Mouse (Mus musculus) embryonic facial prominence, embryonic 15.5 days (tissue): ENCODE data around the gene Gm20696. TPM values are rescaled to one million over a fixed set of nuclear protein-coding genes. Genes with fewer than 3 reads are reported as not detected.

Source experiments
- ATAC-seq: fragments of 200-750 bp; cut with Nextera tagmentation; 2 replicates; pipeline ENCODE4 v1.8.0; 2017; ENCODE audit warnings: low read depth, moderate TSS enrichment; ENCODE audit not compliant: insufficient number of reproducible peaks, low FRiP score, low TSS enrichment
- H3K27ac ChIP-seq: fragments of 300-500 bp; sonication (generic); replicated peaks from 2 replicates; pipeline ENCODE4 v1.5.1; 2015; ENCODE audit warnings: mild to moderate bottlenecking, inconsistent platforms
- H3K27me3 ChIP-seq: fragments of 300-500 bp; sonication (generic); 2 replicates; pipeline ENCODE4 v1.6.1; 2015; ENCODE audit warnings: inconsistent platforms
- H3K36me3 ChIP-seq: fragments of 300-500 bp; sonication (generic); 2 replicates; pipeline ENCODE4 v1.6.1; 2015; ENCODE audit warnings: mild to moderate bottlenecking, inconsistent platforms
- H3K4me1 ChIP-seq: fragments of 300-500 bp; sonication (generic); 2 replicates; pipeline ENCODE4 v1.6.1; 2015; ENCODE audit warnings: inconsistent platforms
- H3K4me2 ChIP-seq: fragments of 300-500 bp; sonication (generic); replicated peaks from 2 replicates; pipeline ENCODE4 v1.6.1; 2015; ENCODE audit warnings: mild to moderate bottlenecking, inconsistent platforms
- H3K4me3 ChIP-seq: fragments of 300-500 bp; sonication (generic); replicated peaks from 2 replicates; pipeline ENCODE4 v1.5.1; 2015; ENCODE audit warnings: mild to moderate bottlenecking, inconsistent platforms
- H3K9ac ChIP-seq: fragments of 300-500 bp; sonication (generic); 2 replicates; pipeline ENCODE4 v1.6.1; 2015; ENCODE audit warnings: inconsistent platforms
- H3K9me3 ChIP-seq: fragments of 300-500 bp; sonication (generic); replicated peaks from 2 replicates; pipeline ENCODE4 v1.6.1; 2016; ENCODE audit warnings: inconsistent platforms
- WGBS: fragments of 180-500 bp; shearing (Covaris S2); methylation state at CpG from one replicate; pipeline ENCODE4 v1.1.7; 2015; 5-methylcytosine and 5-hydroxymethylcytosine counted together
- polyA plus RNA-seq: library from polyadenylated mRNA; unstranded; fragments of >200 nt; fragmentation: Nextera tagmentation; extraction: Ambion mirVana; gene quantifications from 2 replicates; pipeline ENCODE4 v1.2.1, GENCODE M21; 2015

The Gm20696 gene
- polyA plus RNA-seq, 1 experiment from 2014 or later = 1.7 TPM

DNA sequence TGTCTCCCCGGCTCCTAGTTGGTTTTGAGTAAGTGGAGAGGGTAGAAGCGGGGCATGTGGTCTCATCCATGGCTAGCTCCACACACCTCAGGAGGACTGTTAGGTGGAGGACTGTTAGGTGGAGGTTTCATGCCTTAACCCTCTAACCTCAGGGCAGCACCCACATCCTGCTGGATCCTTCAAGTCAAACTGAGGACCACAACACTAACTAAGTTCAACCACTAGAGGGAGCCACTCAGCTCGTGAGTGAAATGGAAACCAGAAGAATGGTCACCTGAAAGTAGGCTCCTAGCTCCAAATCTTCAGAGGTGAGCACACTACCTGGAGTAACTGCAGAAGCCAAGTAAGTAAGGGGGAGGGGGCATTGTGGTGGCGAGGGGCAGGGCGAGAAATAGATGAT, 18.3 kb upstream of the Gm20696 start:
- Histone ChIP-seq H3K4me3 (no peak overlapping the region), H3K27ac (no peak overlapping the region), H3K9me3 (no peaks in the 10 kb centered on the region), H3K4me1 (no peaks in the 10 kb centered on the region), H3K4me2 (no peak overlapping the region), H3K36me3 (no peaks in the 10 kb centered on the region), H3K27me3 (peaks cover under 1% of the 10 kb centered on the region; the same call in 1 of the 2 replicates), H3K9ac (no peak overlapping the region)
- 57% methylated on average over 5 of the region's 5 CpGs for WGBS
- no peak for ATAC-seq

DNA sequence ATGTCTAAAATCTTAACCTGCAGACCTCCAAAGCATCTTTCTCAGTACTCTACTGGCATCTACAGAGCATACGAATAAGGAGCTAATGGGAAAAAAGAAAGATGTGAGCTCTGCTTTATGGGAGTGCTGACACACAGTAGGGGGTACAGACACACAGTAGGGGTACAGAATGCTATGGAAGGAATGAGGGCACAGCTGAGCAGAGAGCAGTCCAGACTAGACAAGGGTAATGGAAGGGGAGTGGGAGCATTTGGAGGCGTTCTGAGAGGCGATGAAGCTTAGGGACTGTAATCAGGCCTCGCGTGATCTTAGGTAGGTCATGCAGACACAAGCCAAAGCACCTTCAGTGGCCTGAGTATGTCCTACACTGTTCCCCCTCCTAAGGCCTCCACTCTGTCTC, 17.4 kb upstream of the Gm20696 start:
- WGBS = 85% methylated on average over 5 of the region's 5 CpGs
- H3K27ac ChIP-seq = no peak overlapping the region
- no peak overlapping the region for H3K4me3 ChIP-seq
- H3K9ac ChIP-seq = no peak overlapping the region
- no peaks in the 10 kb centered on the region for H3K9me3 ChIP-seq
- no peak overlapping the region for H3K4me2 ChIP-seq
- H3K36me3 ChIP-seq = no peaks in the 10 kb centered on the region
- ATAC-seq = no peak
- H3K4me1 ChIP-seq = no peaks in the 10 kb centered on the region
- H3K27me3 ChIP-seq = no peaks in the 10 kb centered on the region

DNA sequence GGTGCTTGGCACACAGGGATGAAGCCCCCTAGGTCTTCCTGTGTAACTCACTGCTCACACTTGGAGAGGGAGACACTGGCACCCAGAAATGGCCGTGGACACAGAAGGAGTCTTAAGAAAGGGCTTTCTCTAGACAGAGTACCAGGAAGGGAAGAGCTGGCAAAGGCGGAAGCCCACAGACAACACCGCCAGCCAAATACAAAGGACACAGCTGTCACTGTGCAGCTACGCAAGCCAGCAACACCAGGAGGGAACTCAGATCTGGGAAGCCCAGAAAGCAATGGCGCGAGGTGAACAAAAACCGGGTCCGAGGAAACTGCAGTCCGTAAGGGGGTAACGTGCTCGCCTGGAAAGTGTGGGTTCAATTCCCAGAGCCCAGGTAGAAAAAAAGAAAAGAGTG, 11.5 kb upstream of the Gm20696 start:
- Histone ChIP-seq H3K9ac (no peak overlapping the region), H3K27ac (no peak overlapping the region), H3K4me3 (no peak overlapping the region), H3K9me3 (no peaks in the 10 kb centered on the region), H3K36me3 (no peaks in the 10 kb centered on the region), H3K4me2 (no peak overlapping the region), H3K27me3 (no peaks in the 10 kb centered on the region), H3K4me1 (no peaks in the 10 kb centered on the region)
- ATAC-seq = no peak
- 86% methylated on average over 11 of the region's 11 CpGs for WGBS

DNA sequence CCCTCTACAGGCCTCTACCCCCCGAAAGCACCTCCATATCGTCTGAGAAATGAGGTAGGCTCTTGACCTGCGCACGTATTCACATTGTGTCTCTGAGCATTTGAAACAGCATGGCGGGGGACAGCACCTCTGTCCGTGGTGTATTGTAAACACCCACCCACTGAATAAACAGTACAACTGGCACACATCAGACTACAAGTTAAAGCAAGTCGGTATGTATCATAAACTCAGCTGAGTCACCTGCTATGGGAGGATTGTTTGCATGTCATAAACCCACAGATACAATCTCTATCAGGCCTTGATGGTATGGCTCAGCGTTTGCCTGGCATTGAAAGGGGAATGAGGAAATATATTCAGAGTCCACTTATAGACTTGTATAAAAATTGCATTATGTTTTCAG, 10.7 kb upstream of the Gm20696 start:
- ATAC-seq = no peak
- no peaks in the 10 kb centered on the region for H3K9me3 ChIP-seq
- no peak overlapping the region for H3K9ac ChIP-seq
- H3K27ac ChIP-seq = no peak overlapping the region
- H3K36me3 ChIP-seq = no peaks in the 10 kb centered on the region
- no peak overlapping the region for H3K4me3 ChIP-seq
- 80% methylated on average over 8 of the region's 8 CpGs for WGBS
- H3K27me3 ChIP-seq = no peaks in the 10 kb centered on the region
- H3K4me2 ChIP-seq = no peak overlapping the region
- H3K4me1 ChIP-seq = no peaks in the 10 kb centered on the region

DNA sequence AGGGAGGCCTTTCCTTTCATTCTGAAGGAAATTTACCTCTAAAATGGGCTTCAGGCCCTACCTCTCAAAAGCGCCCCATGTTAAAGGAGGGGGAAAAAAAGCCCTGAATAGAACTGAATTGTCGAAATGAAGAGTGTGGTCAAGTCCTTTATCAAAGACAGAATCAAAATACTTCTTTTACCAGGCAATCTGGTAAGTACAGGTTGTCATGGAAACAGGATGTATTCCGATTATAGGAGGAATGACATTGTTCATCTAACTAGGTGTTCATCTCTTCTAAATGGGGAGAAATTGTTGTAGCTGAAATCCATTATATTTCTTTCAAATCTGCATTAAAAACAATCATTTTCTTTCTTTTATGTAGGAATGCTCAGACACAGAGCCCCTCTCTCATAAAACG, 7.9 kb upstream of the Gm20696 start:
- Histone ChIP-seq H3K4me2 (no peak overlapping the region), H3K27me3 (no peaks in the 10 kb centered on the region), H3K36me3 (no peaks in the 10 kb centered on the region), H3K4me1 (no peaks in the 10 kb centered on the region), H3K9me3 (no peaks in the 10 kb centered on the region), H3K4me3 (no peak overlapping the region), H3K9ac (no peak overlapping the region), H3K27ac (no peak overlapping the region)
- 69% methylated on average over 4 of the region's 4 CpGs for WGBS
- no peak for ATAC-seq

DNA sequence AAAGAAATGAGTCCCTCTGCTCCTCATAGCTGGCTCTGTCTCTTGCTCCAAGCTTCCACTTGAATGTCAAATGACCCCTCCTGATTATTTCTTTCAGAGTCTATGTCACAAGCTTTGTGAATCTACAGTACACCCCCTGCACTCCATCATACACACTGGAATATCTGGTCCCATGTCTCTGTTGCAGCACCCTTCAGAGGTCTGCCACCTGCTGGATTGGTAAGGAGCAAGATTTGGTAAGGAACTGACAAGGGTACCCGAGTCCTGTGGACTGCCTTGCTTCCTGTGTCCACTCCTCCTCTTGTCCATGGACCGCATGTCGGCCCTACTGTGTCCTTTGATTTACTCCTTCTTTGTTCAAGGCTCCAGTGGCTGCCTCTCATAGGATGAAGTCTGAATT, 5.2 kb upstream of the Gm20696 start:
- 70% methylated on average over 3 of the region's 3 CpGs for whole genome bisulfite sequencing
- ATAC-seq = no peak
- H3K4me1 ChIP-seq = peaks cover 9% of the 10 kb centered on the region
- no peak overlapping the region for H3K4me2 ChIP-seq
- no peaks in the 10 kb centered on the region for H3K9me3 ChIP-seq
- no peak overlapping the region for H3K27ac ChIP-seq
- no peaks in the 10 kb centered on the region for H3K27me3 ChIP-seq
- no peak overlapping the region for H3K9ac ChIP-seq
- H3K36me3 ChIP-seq = no peaks in the 10 kb centered on the region
- H3K4me3 ChIP-seq = no peak overlapping the region

DNA sequence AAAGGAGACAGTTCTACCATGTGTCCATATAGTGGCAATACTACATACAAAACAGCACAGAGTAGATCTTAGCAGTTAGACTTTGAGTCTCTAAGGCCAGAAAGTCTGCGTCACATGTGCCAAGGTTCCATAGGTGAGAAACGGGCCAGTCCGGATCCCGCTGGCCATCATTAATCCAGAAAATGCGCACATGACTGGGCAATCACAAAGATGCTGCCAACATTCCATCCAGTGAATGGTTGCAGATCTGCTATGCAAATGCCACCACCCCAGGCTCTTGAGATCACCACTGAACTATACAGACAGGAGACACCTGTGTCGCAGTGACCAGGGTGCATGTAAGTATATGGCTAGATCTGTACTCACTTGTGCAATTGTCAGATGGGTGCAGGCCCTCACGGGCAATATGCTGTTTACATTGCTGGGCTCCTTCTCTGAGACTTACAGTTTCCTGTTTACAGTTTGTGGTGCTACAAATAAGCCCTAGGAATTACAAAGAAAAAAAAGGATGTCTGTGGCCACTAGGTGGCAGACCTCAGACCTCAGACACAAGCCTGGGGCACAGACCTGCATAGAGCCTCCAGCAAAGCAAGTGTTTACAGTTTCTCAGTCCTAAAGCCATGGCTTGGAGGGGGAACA, 4.0 kb upstream of the Gm20696 start:
- H3K9ac ChIP-seq = no peak overlapping the region
- no peaks in the 10 kb centered on the region for H3K36me3 ChIP-seq
- H3K4me3 ChIP-seq = no peak overlapping the region
- H3K9me3 ChIP-seq = no peaks in the 10 kb centered on the region
- H3K4me2 ChIP-seq = no peak overlapping the region
- no peaks in the 10 kb centered on the region for H3K27me3 ChIP-seq
- peaks cover 17% of the 10 kb centered on the region for H3K4me1 ChIP-seq
- 78% methylated on average over 7 of the region's 7 CpGs for WGBS
- no peak for ATAC-seq
- H3K27ac ChIP-seq = no peak overlapping the region

DNA sequence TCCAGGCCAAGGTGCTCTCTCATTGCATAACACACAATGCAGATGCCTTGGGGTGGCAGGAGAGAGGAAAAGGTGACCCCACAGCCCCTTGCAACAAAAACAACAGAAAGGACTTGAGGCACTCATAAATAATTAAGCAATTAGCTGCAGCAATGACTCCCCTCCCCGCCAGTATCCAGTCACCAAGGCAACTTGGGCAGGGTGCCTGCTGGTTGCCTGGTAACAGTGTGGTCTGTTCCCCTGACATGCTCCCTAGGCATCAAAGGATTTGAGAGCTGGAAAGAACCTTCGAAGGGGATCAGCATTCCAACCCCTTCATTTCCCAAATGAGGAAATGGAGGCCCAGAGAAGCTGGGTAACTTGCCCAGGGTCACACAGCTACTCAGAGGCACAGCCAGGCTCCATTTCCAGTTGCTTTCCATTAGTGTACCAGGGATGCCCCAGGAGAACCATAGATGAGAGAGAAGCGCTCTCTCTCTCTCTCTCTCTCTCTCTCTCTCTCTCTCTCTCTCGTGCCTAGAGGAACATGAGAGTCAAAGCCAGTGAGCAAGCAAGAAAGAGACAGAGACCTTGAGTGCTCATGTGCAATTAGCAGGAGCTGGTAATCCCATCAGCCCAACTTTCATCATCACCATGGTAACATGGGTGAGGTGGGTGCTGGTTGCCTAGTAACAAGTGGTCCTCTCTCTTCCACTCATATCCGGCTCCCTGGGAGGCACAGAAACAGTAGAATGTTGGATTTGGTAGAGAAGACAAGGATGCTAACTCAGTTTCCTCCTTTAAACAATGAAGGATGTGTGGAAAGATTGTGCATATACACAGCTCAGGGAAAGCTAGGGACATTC, 3.1 kb upstream of the Gm20696 start:
- Histone ChIP-seq H3K4me2 (no peak overlapping the region), H3K4me3 (no peak overlapping the region), H3K27ac (no peak overlapping the region), H3K9me3 (no peaks in the 10 kb centered on the region), H3K27me3 (no peaks in the 10 kb centered on the region), H3K9ac (no peak overlapping the region), H3K4me1 (peaks cover 17% of the 10 kb centered on the region), H3K36me3 (no peaks in the 10 kb centered on the region)
- WGBS = 34% methylated on average over 5 of the region's 5 CpGs
- ATAC-seq = 0 out of 2 replicates have a peak, but pooled peaks have one; percentile 48

DNA sequence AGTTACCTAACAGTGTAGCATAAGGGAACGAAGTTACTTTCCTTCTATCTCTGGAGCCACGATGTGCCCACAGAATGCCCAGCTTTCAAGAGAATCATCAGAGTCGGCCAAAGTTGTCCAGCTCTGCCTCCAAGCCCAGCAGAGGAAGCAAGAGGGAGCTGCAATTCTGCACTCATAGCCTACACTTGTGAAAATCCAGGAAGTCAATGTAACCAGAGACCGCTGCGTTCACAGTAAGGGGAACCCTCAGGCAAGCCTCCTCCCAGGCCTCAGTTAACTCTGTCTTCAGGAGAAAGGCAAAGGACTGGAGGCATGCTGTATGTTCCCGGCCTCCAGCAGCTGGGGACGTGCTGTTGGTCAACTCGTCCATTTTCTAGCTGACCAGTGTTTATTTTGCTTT, 693 bp upstream of the Gm20696 start:
- Histone ChIP-seq H3K9ac (no peak overlapping the region), H3K36me3 (no peaks in the 10 kb centered on the region), H3K4me3 (peak overlapping the region; percentile 76), H3K27me3 (no peaks in the 10 kb centered on the region), H3K4me2 (peak overlapping the region; percentile 95), H3K4me1 (peaks cover 20% of the 10 kb centered on the region), H3K9me3 (no peaks in the 10 kb centered on the region), H3K27ac (peak overlapping the region; percentile 51)
- WGBS = 26% methylated on average over 8 of the region's 8 CpGs
- ATAC-seq = no peak

DNA sequence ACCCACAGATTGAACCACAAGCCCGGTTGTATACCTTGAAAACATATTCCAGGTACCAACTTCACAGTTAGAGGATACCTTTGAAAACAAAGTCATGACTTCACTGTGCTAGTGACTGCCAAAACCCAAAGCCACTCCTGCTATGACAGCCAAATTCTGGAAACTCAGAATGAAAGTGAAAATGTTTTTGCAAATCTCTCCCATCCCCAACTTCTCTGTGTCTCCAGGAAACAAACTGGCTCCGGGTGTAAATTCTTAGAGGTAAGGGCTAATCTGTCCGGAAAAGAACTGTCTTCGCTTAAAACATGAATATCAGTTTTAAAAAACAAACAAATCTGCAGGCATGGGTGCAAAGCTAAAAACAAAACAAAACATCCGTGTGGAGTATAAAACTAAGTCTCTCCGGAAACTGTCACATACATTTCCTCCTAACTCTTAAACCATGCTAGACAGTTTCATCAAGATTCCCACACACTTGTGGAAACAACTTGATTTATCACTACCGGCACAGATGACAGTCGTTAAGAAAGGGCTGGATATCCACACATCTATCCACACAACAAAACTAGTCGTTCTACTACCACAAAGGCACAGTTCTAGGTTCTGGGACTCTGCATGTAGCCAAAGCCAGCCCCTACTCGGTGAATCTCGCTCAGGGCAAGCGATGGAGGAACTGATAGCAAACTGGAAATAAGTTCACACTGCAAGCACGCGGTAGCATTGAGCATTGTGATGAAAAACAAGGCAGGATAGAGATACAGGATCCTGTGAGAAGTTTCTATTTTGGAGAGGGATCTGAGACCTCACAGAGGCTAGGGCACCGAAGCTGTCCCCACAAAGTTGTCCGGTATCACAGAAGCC, 910 bp downstream of the Gm20696 start:
- Histone ChIP-seq H3K27me3 (no peaks in the 10 kb centered on the region), H3K4me2 (peak overlapping the region; percentile 95), H3K9ac (peak overlapping the region; percentile 76), H3K36me3 (no peaks in the 10 kb centered on the region), H3K4me3 (peak overlapping the region; percentile 76), H3K4me1 (peaks cover 24% of the 10 kb centered on the region), H3K27ac (no peak overlapping the region), H3K9me3 (no peaks in the 10 kb centered on the region)
- no peak for ATAC-seq
- whole genome bisulfite sequencing = 23% methylated on average over 16 of the region's 16 CpGs

DNA sequence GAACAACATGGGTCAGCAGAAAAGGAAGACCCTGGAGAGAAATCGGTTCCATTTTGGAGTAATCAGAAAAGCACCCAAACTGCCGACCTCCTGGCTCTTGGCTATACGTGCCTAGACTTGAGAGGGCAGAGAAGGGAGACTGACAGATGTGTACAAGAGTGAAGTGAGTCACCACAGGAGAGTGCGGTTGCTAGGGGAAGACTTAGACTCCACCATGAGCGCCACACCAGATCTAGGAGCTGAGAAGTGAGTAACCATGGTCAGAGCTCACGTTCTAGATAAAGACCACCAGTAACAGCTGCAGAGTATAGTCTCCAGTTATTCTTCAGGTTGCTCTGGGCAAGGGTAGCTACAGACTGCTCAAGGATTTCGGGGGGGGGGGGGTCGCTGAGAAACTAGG, 3.4 kb downstream of the Gm20696 start:
- no peaks in the 10 kb centered on the region for H3K9me3 ChIP-seq
- H3K4me3 ChIP-seq = no peak overlapping the region
- H3K4me2 ChIP-seq = no peak overlapping the region
- WGBS = 69% methylated on average over 8 of the region's 8 CpGs
- ATAC-seq = no peak
- H3K27me3 ChIP-seq = no peaks in the 10 kb centered on the region
- H3K9ac ChIP-seq = no peak overlapping the region
- H3K36me3 ChIP-seq = no peaks in the 10 kb centered on the region
- no peak overlapping the region for H3K27ac ChIP-seq
- peaks cover 29% of the 10 kb centered on the region for H3K4me1 ChIP-seq
